Mouse (Mus musculus) embryonic facial prominence, embryonic 14.5 days (tissue): ENCODE measurements at regions not wholly inside any gene's neighbourhood (a gene's known extent, or its start where the extent isn't known, plus 50 kb on each side); places are given as distances from the start of the nearest gene placed in this dataset.

Source experiments
- ATAC-seq: fragments of 200-750 bp; cut with Nextera tagmentation; 2 replicates; pipeline ENCODE4 v1.8.0; 2017; ENCODE audit warnings: low read depth, moderate number of reproducible peaks, moderate TSS enrichment
- DNase-seq: peaks from one replicate; pipeline ENCODE4 v3.0.0-alpha.2; 2015; ENCODE audit warnings: low spot score
- H3K27ac ChIP-seq: fragments of 300-500 bp; sonication (generic); replicated peaks from 2 replicates; pipeline ENCODE4 v1.5.1; 2014; ENCODE audit warnings: low read depth, mild to moderate bottlenecking, low read length, moderate library complexity
- H3K27me3 ChIP-seq: fragments of 300-500 bp; sonication (generic); replicated peaks from 2 replicates; pipeline ENCODE4 v1.6.1; 2014; ENCODE audit warnings: low read length; ENCODE audit not compliant: control insufficient read depth, insufficient read depth
- H3K36me3 ChIP-seq: fragments of 300-500 bp; sonication (generic); 2 replicates; pipeline ENCODE4 v1.6.1; 2014; ENCODE audit warnings: low read length, mixed read lengths; ENCODE audit not compliant: control insufficient read depth, insufficient read depth
- H3K4me1 ChIP-seq: fragments of 300-500 bp; sonication (generic); 2 replicates; pipeline ENCODE4 v1.6.1; 2014; ENCODE audit warnings: antibody characterized with exemption, low read length; ENCODE audit not compliant: control insufficient read depth, insufficient read depth
- H3K4me2 ChIP-seq: fragments of 300-500 bp; sonication (generic); 2 replicates; pipeline ENCODE4 v1.6.1; 2014; ENCODE audit warnings: low read depth, mild to moderate bottlenecking, low read length, moderate library complexity, mixed read lengths
- H3K4me3 ChIP-seq: fragments of 300-500 bp; sonication (generic); 2 replicates; pipeline ENCODE4 v1.5.1; 2014; ENCODE audit warnings: low read depth, mild to moderate bottlenecking, low read length
- H3K9ac ChIP-seq: fragments of 300-500 bp; sonication (generic); 2 replicates; pipeline ENCODE4 v1.6.1; 2014; ENCODE audit warnings: low read depth, mild to moderate bottlenecking, low read length, moderate library complexity, mixed read lengths
- H3K9me3 ChIP-seq: fragments of 300-500 bp; sonication (generic); 2 replicates; pipeline ENCODE4 v1.6.1; 2016; ENCODE audit warnings: low read length; ENCODE audit not compliant: control insufficient read depth
- WGBS: fragments of 180-500 bp; shearing (Covaris S2); extraction: QIAGEN DNeasy Blood & Tissue Kit; methylation state at CpG from one replicate; pipeline ENCODE4 v1.1.7; 2014; 5-methylcytosine and 5-hydroxymethylcytosine counted together

DNA sequence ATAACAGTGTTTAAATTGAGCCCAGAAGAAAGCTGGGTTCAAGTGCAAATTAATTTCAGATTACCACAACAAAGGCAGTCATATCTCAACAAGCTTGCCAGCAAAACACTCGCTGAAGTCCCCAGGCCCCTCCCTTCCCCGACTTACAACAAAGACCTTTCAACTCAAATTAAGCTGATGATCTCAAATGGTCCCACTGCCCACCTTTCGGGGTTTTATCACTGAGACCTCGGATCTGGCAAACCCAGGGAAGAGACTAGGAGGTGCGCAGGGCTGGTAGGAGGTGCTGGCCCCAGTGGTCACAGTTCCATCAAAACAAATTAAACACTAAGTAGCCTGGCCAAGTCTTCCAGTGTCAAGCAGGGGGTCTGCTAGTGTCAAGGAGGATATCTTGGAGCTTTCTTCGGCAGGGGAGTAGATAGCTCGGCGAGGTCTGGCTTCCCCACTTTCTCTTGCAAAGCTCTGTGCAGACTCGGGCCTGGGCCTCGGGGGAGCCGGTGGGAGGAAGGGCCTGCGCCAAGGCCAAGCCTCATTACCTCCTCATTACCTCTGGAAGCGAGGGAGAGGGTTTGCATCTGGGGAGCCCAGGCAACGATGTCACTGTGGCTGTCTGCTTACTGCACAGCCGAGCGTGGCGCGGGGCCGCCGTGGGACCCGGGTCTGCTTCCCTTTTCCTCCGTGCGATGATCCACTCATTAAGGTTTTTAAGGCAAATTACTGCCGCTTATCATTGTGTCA, 262.9 kb upstream of the Irx2 start:
- peak overlapping the region; percentile 43 for H3K4me2 ChIP-seq
- H3K4me1 ChIP-seq, result peaks cover 8% of the 10 kb centered on the region; the same call in 1 of the 2 replicates
- no peak overlapping the region for H3K4me3 ChIP-seq
- H3K27me3 ChIP-seq, result peaks cover 25% of the 10 kb centered on the region
- 13% methylated on average over 22 of the region's 24 CpGs for WGBS
- ATAC-seq, result peak; percentile 81
- H3K9ac ChIP-seq, result no peak overlapping the region
- peak; percentile 49 for DNase-seq
- H3K27ac ChIP-seq, result no peak overlapping the region
- no peaks in the 10 kb centered on the region for H3K9me3 ChIP-seq
- H3K36me3 ChIP-seq, result no peaks in the 10 kb centered on the region

DNA sequence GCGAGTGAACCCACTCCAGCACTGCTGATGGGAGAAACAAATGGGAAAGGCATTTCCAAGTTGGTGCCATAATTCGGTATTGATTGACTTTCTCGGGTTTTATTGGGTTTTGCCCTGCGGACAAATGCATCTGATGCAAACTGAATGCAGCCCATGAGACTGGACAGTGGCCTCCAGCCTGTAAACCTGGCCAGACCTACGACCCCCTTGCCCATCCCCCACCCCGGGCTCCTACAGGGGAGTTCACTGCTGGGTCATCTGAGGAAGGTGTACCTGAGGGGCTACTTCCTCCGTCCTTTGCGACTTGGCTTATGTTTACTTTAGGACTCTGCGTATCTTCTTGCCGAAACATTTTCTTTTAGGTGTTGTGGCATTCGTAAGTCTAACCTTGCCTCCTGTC, 262.3 kb upstream of the Irx2 start:
- Histone ChIP-seq H3K4me1 (peaks cover 8% of the 10 kb centered on the region; the same call in 1 of the 2 replicates), H3K27ac (no peak overlapping the region), H3K9ac (no peak overlapping the region), H3K9me3 (no peaks in the 10 kb centered on the region), H3K27me3 (peaks cover 25% of the 10 kb centered on the region), H3K4me3 (no peak overlapping the region), H3K4me2 (peak overlapping the region; percentile 43), H3K36me3 (no peaks in the 10 kb centered on the region)
- DNase-seq, result no peak
- ATAC-seq, result no peak
- WGBS, result 49% methylated on average over 11 of the region's 11 CpGs

DNA sequence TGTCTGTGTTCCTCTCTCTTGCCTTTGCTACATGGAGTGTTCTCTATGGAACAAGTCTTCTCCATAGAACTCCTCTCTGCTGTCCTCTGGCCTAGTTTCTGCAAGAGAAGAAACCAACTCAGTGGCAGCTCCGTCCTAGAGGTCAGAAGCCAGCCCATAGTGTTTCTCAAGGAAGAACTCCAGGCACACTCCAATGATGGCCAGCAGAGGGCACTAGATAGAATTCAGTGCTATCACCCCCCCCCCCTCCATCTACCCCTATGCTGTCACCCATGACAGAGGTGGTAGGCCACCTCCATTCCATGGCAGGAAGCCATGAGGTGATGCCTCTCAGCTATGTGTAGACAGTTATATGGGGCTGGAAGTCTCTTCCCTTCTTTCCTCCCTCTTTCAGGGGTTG, 258.5 kb upstream of the Irx2 start:
- H3K4me3 ChIP-seq, result no peak overlapping the region
- H3K4me2 ChIP-seq, result no peak overlapping the region
- H3K27ac ChIP-seq, result no peak overlapping the region
- H3K4me1 ChIP-seq, result peaks cover 7% of the 10 kb centered on the region; the same call in 1 of the 2 replicates
- DNase-seq (no peak), ATAC-seq (no peak)
- no peak overlapping the region for H3K9ac ChIP-seq
- H3K9me3 ChIP-seq, result no peaks in the 10 kb centered on the region
- H3K36me3 ChIP-seq, result no peaks in the 10 kb centered on the region
- H3K27me3 ChIP-seq, result peaks cover 16% of the 10 kb centered on the region
- 75% methylated on average over 1 of the region's 1 CpGs for WGBS

DNA sequence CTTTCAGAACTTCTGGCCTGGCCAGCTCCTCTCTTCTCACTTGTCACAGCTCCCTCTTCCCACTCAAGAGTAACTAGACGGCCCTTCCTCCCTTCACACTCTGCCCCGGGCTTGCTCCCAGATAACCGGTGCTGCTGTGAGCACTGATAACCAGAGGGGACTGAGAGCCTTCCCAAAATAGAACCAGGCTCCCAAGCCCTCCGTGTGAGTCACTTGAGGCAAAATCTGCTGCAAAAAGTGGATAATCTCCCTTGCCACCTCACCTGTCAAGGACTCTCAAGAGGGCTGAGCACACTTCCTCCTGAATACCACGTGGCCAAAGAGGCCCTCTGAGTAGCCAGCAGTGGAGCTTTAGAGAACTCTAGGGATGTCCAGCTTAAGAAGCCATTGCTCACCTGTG, 257.6 kb upstream of the Irx2 start:
- H3K4me2 ChIP-seq, result no peak overlapping the region
- H3K27me3 ChIP-seq, result peaks cover 8% of the 10 kb centered on the region
- no peak overlapping the region for H3K27ac ChIP-seq
- no peak overlapping the region for H3K4me3 ChIP-seq
- no peaks in the 10 kb centered on the region for H3K4me1 ChIP-seq
- 39% methylated on average over 5 of the region's 5 CpGs for WGBS
- no peak overlapping the region for H3K9ac ChIP-seq
- no peaks in the 10 kb centered on the region for H3K36me3 ChIP-seq
- DNase-seq (no peak), ATAC-seq (no peak)
- no peaks in the 10 kb centered on the region for H3K9me3 ChIP-seq

DNA sequence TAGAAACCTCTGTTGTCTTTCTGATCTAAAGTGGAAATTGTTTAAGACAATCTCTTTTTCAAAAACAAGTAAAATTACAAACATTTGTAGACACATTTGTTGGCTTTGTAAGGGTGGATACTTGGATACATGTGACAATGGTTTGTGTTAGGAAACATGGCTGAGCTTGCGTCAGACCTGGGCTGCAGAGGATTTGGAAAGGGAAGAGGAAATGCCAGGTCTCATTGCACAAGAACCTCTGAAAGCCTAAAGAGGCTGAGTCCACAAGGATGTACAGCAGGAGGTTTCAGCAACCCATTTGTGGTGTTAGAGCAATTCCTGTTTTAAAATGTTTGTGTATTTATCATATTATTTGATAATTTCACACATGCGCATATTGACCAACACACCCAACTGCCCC, 235.3 kb upstream of the Irx2 start:
- no peak for ATAC-seq
- no peaks in the 10 kb centered on the region for H3K36me3 ChIP-seq
- WGBS, result 88% methylated on average over 2 of the region's 2 CpGs
- H3K9me3 ChIP-seq, result no peaks in the 10 kb centered on the region
- no peak overlapping the region for H3K9ac ChIP-seq
- DNase-seq, result no peak
- no peak overlapping the region for H3K4me2 ChIP-seq
- no peak overlapping the region for H3K27ac ChIP-seq
- no peaks in the 10 kb centered on the region for H3K4me1 ChIP-seq
- H3K4me3 ChIP-seq, result no peak overlapping the region
- no peaks in the 10 kb centered on the region for H3K27me3 ChIP-seq

DNA sequence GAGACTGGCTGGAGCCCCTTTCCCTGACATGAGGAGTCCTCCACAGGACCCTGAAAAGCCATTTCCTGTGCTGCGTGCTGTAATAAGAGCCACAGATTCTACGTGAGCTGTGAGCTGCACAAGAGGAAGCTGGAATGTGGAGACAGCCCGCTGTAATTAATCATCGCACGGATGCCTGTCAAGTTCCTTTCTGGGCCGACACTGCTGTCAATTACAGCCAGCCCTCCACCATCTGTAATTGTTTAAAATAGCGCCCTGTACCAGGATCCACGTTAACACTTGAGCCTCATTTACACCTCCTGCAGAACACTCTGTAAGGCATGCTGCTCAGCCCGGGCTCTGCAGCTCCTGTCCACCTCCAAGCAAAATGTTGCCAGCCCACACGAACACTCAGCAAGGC, 227.9 kb upstream of the Irx2 start:
- Histone ChIP-seq H3K4me1 (peaks cover 10% of the 10 kb centered on the region), H3K9ac (no peak overlapping the region), H3K36me3 (no peaks in the 10 kb centered on the region), H3K9me3 (no peaks in the 10 kb centered on the region), H3K4me2 (peak overlapping the region; percentile 13; the same call in 1 of the 2 replicates), H3K27ac (no peak overlapping the region), H3K4me3 (no peak overlapping the region), H3K27me3 (no peaks in the 10 kb centered on the region)
- peak; percentile 81 for DNase-seq
- peak; percentile 71; the same call in 1 of the 2 replicates for ATAC-seq
- 6% methylated on average over 10 of the region's 10 CpGs for WGBS

DNA sequence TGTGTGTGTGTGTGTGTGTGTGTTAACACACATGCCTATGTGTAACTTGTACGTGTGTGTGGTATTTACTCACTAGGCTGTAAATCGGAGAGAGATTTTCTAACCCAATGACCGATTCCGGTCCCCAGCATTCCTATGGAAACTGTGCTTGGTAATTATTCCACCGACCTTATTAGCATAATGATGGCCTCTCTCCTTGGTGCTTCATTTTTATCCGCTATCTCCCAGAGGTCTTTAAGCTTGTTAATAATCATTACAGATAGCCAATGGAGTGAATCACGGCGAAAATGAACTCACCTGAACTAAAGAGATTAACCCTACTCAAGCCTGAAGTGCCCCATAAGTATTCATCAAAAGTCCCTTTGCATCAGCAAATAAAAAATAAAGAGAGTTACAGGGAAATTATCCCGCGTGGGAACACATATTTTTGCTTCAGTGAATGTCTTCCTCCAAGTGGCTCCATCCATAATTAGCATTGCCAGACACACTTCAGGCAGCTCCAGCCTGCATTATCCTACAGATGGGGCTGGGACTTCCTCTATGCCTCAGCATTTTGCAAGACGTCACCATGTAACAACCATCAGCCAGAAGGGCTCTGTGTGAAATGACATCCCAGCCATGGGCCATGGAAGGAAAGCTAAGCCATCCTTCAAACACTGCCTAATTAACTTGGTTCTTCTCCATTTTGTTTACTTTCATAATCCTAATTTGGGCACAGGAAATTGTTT, 219.2 kb upstream of the Irx2 start:
- 79% methylated on average over 11 of the region's 11 CpGs for WGBS
- Histone ChIP-seq H3K4me1 (0 out of 2 replicates have a peak, but pooled peaks cover 2% of the 10 kb centered on the region), H3K27ac (no peak overlapping the region), H3K4me2 (no peak overlapping the region), H3K9me3 (no peaks in the 10 kb centered on the region), H3K36me3 (no peaks in the 10 kb centered on the region), H3K27me3 (no peaks in the 10 kb centered on the region), H3K4me3 (no peak overlapping the region), H3K9ac (no peak overlapping the region)
- ATAC-seq (no peak), DNase-seq (no peak)

DNA sequence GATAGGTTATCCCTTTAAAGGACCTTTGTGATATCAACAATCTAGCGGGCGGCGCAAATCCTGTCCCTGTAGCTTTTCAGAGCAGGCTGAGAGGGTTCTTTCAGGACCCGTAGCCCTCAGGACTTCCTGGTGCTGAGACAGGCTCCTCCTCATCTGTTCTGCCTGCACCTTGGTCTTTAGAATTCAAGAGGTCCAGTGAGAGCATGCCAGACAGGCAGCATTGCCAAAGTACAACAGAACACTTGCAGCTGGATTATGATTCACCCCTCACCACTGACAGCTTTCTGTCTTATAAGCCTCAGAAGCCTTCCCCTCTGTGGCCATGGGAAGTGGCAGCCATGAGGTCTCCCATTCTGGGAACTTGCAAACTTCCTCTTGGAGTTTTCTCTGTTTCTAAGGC, 216.0 kb upstream of the Irx2 start:
- Histone ChIP-seq H3K4me3 (no peak overlapping the region), H3K9ac (no peak overlapping the region), H3K4me1 (no peaks in the 10 kb centered on the region), H3K36me3 (no peaks in the 10 kb centered on the region), H3K27ac (no peak overlapping the region), H3K4me2 (no peak overlapping the region), H3K27me3 (no peaks in the 10 kb centered on the region), H3K9me3 (no peaks in the 10 kb centered on the region)
- DNase-seq (no peak), ATAC-seq (no peak)
- WGBS, result 82% methylated on average over 4 of the region's 4 CpGs
